Mouse (Mus musculus) spleen, postnatal 10 days (tissue): ENCODE data around the gene Rfxap.

ENCODE experiments used
- DNase-seq, 2 experiments: peaks; one replicate each; pipeline ENCODE4 v3.0.0; 2021 to 2022; ENCODE audit warnings: low spot score in 2 of 2

Rfxap gene

DNA sequence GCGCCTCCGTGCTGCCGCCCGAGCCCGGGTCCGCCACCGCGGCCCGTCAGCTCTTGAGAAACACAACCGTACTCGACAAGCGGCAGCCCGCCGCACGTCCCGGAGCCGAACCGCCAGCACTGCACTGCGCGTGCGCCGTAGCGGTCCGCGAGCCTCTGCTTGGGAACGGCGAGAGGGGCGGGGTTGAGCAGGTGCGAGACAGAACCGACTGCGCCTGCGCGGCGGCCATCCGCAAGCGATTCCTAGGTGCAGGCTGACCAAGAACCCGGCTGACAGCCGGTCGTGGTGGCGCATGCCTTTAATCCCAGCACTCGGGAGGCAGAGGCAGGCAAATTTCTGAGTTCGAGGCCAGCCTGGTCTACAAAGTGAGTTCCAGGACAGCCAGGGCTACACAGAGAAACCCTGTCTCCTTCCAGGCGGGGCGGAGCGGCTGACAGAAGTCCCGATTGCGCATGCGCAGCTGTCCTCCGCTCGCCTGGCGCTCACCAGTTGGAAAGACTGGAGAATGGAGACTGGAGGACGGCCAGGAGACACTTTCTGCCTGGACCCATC, at the start of gene Rfxap:
TSS of gene Rfxap (minus strand) at position 126 of the 552 bp plus-strand sequence.
- peak; percentile 95 to 98 for DNase-seq

DNA sequence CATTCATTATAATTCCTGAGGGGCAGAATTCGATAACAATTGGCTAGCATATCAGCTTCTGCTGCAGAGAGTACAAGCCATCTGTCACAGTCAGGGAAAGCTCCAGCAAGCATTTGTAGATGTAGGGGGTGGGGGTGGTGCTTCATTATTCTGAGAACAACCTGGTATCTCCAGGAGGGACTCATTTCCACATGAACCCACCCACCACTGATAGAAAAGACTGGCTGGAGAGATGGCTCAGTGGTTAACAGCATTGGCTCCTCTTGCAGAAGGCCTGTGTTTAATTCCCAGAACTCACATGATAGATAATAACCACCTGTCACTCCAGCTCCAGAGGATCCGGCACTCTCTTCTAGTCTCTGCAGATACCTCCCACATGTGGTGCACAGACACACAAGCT, 27.8 kb upstream of the Rfxap start:
- DNase-seq = no peak

DNA sequence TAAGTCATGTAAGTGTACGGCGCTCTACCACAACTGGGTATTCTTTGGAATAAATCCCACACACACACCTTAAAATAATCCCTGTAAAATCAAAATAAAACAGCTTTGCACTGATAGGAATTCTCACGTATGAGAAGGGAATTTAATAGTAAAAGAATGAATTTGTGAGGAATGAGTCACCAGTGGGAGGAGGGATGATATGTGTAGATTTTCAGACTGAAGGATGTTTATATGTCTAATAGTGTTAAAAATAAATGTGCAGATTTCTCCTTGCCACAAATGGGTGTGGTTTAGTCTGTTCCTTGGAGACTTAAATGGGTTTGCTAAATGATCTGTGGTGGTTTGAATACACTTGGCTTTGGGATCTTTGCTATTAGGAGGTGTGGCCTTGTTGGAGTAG, 24.9 kb upstream of the Rfxap start:
- no peak for DNase-seq

DNA sequence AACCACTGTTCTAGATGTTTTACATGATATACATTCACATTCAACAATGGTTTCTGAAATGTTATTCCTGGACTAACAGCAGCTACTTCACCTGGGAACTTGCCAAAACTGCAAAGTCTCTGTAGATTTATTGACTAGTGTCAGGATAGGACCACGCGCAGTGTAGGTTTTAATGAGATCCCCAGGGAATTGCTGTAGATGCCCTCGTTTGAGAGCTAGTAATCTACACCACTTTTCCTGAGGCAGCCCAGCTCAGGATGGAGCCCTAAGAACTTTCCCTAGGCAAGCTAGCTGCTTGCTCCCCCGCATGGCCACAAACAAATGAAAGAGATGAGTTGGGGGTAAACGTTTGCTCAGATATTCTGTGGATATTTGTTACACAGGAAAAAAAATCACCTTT, 14.9 kb upstream of the Rfxap start:
- no peak for DNase-seq

DNA sequence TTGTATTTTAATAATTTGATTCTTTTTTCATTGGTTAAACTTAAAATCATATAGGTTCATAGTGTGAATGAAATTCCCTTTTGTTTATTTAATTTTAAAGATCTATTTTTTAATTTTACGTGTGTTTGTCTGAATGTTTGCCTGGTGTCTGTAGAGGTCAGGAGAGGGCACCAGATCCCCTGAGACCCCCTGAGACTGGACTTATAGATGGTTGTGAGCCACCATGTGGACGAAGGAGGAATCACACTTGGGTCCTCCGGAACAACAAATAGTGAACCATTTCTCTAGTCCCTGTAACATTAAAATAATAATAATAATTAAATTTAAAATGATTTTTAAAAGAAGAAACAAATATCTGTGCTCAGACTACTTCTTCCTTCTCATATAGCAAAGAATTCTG, 7.7 kb upstream of the Rfxap start:
- DNase-seq = peak; percentile 16 to 65

- no peak for DNase-seq
Observed at GRCm38 (mm10) chr3:54814622-54815021, 7.0 kb upstream of the Rfxap start.

- DNase-seq = no peak
Observed at GRCm38 (mm10) chr3:54813418-54813988, 5.9 kb upstream of the Rfxap start.

DNA sequence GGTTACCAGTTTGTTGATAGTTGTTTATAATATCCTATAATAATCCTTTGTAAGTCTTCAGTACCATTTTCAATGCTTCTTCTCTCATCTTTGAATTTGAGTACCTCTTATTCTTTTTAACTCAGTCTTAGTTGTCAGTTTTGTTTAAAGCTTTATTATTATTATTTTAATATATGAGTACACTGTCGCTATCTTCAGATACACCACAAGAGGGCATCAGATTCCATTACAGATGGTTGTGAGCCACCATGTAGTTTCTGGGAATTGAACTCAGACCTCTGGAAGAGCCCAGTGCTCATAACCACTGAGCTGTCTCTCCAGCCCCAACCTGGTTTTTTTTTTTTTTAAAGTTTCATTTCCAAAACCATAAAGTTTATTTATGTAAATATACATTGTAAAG, 4.0 kb upstream of the Rfxap start:
- DNase-seq = no peak

DNA sequence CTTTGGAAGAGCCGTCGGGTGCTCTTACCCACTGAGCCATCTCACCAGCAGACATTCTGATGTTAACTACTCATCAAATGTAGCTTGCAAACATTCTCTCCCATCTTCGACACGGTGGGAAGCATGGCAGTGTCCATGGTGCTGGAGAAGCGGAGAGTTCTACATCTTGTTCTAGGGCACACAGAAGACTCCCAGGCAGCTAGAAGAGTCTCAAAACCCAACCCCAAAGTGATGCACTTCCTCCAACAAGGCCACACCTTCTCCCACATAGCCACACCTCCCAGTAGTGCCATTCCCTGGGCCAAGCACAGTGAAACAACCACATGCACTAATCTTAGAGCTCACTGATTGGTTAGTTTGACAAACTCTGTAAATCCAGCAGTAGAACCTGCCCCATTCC, 1.5 kb upstream of the Rfxap start:
- no peak for DNase-seq

DNA sequence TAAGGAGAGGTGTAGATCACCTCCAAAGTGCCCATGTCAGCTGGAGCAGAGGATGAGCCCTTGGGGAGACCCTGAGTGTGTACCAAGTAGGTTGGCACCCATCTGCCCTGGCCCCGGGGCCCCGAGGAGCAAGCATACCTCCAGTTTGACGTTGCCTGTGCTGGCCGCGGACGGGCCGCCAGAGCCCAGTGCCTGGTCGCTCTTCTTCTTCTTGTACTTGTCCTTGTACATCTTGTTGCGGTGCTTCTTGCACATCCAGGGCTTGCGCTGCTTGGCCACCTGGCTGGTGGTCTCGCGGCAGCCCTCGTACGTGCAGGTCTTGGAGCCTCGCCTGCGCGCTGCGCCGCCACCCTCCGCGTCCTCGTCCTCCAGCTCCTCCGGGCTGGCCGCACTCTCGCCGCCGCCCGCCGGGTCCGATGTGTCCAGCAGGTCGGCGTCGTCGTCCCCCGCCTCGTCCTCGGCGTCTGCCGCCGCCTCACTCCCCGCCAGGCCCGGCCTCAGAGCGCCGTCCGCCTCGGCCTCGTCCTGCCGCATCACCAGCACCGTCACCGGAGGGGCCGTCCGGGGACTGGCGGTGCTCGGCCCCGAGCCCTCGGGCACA, 430 bp downstream of the Rfxap start:
- no peak for DNase-seq

GRCm38 (mm10) chr3:54803713-54804112, 3.9 kb downstream of the Rfxap start:
- no peak for DNase-seq

DNA sequence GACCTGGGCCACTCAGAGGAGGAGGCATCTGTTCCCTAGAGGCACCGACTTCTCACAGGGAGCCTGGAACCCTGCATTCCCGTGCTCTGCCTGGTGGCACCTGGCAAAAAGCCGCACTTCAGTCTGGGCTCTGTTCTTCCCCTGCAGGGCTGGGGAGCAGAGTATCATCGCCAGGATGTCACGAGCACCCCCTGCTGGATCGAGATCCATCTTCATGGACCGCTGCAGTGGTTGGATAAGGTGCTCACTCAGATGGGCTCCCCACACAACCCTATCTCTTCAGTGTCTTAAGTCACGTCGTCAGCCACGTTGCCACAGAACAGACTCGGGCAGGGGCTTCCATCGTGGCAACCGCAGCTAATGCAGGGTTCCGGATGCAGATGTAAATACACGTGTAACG, 10.4 kb downstream of the Rfxap start:
- DNase-seq = peak; percentile 11 to 58

GRCm38 (mm10) chr3:54795806-54796205, 11.8 kb downstream of the Rfxap start:
- DNase-seq = no peak

DNA sequence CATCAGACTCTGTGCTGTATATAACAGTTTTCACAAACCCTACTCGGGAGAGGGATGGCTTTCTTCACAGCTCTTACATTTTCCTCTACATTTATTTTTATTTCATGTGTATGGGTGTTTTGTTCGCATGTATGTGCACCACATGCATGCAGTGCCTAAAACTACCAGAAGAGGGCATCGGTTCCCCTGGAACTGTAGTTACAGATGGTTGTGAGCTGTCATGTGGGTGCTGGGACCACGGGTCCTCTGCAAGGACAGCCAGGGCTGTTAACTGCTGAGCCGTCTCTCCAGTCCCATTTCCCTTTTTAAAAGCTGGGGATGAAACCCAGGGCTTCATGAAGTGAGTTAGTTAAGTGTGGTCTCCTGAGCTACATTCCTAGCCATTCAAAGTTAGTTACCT, 12.2 kb downstream of the Rfxap start:
- DNase-seq = no peak

DNA sequence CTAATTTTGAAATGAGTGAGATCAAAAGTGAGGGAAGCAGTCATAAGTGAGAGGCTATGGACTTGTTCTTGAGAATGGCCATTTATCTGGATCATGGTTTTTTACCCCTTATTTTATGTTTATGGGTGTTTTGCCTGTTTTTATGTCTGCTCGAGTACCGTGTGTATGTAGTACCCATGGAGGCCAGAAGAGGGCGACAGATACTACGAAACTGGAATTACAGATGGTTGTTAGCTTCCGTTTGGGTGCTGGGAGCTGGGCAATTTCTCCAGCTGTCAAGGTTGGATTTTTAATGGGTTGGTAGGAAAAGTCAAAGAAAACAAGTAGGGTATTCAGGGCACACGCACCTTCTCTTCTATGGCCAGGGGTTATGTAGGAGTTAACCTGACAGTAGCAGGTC, 13.8 kb downstream of the Rfxap start:
- DNase-seq = peak in 1 of 2 experiments; percentile 32

GRCm38 (mm10) chr3:54791822-54792677, 15.5 kb downstream of the Rfxap start:
- no peak for DNase-seq

GRCm38 (mm10) chr3:54790601-54791000, 17.0 kb downstream of the Rfxap start:
- DNase-seq = no peak

DNA sequence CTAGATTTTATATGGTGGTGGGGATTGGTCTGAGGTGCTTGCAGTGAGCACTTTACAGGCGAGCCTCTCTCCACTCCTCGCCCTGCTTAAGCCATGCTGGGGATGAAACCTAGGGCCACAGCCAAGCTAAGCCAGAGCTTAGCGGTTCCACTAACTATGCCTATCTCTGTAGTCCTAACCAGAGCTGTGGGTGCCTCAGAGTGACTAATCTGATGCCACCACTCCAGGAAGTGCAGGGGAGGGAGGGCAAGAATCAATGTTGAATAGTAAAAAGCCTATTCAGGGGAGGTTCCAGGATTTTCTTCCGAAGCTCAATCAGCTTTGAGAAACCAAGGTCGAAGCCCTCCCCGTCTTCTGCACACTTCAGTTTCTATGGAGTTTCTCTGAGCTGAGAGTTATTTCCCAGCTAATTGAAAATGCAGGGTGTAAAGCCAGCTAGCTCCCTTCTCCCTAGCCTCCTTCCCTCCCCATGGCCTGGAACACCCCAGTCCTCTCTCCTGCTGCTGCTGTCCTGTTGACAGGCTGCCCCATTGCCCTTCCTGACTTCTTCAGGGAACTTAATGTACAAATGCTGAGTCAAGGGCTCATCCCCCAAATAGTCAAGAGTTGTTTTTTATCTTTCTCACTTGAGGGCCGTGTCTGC, 31.5 kb downstream of the Rfxap start:
- DNase-seq = no peak

DNA sequence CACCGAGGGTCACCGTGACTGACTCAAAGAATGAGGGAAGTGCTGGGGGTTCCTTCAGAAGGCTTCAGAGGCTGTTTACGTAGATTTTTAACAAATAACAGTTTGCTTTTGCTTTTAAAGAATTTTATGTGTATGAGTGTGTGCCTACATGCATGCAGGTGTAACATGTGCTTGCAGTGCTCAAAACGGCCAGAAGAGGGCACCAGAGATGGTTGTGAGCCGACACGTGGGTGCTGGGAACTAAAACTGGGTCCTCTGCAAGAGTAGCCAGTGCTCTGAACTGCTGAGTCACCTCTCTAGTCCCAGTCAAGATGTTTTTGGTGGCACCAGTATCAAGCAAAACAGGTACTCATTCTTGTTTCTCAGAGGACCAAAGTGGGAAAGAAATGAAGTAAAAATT, 34.0 kb downstream of the Rfxap start:
- no peak for DNase-seq

- no peak for DNase-seq
Observed at GRCm38 (mm10) chr3:54769349-54770275, 38.0 kb downstream of the Rfxap start.

DNA sequence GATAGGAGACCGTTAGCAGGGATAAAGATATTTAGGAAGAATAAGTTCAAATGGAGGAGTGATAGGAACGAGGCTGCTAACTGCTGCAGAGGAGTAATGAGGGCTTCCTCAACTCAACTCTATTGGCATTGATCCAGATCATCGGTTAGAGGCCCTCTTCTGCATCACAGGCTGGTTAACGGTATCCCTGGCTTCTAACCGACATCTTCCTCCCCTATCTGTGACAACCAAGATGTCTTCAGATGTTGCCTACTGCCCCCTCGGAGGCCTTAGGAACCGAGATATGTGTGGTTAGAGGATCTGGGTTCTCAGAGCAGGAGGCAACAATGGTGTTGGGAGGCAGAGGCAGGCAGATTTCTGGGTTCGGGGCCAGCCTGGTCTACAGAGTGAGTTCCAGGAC, 39.0 kb downstream of the Rfxap start:
- DNase-seq = no peak
